Comparison of ENCODE assay signal across 25 mouse cellular contexts in genomic region chrX:93928379-93928778, GRCm38 (mm10). TPM values are rescaled to one million over a fixed set of nuclear protein-coding genes. Genes with fewer than 3 reads are reported as not detected.
DNase-seq lines count a peak whose midpoint lies in the region; ATAC-seq and TF ChIP-seq lines count a peak whose summit lies in the region.
"Had no signal": no experiment of that assay in that cellular context is flagged by ENCODE, and none has a peak within 500 bp of the region (broad histone marks: within the 10 kb centered on the region; RNA-seq: fewer than 3 reads in every experiment).

No protein-coding gene starts in this region.

- ATAC-seq in intestine, postnatal 0 days, result peak; percentile 94
- peak; percentile 57 for ATAC-seq in liver, postnatal 0 days
- ATAC-seq in forebrain, embryonic 12.5 days (ENCODE audit: low FRiP score), result no peak
- ATAC-seq: midbrain, embryonic 15.5 days; Patski had no signal

- H3K36me3 ChIP-seq in MEL (ENCODE audit: control insufficient read depth in 1 of 2, insufficient read depth in 2 of 2, low read length in 2 of 2), result peaks cover 0 to 14% of the 10 kb centered on the region in 2 experiments; a peak in 2 of 4 replicates
- H3K36me3 ChIP-seq in intestine, postnatal 0 days (ENCODE audit: control insufficient read depth, insufficient read depth), result no peaks in the 10 kb centered on the region
- H3K36me3 ChIP-seq in liver, postnatal 0 days (replicated peaks; ENCODE audit: insufficient read depth, low read length), result no peaks in the 10 kb centered on the region
- H3K36me3 ChIP-seq in forebrain, embryonic 12.5 days (replicated peaks), result no peaks in the 10 kb centered on the region
- H3K36me3 ChIP-seq: embryonic facial prominence, embryonic 13.5 days; forebrain, embryonic 10.5 days; heart, embryonic 12.5 days; lung, embryonic 15.5 days; midbrain, embryonic 15.5 days; neural tube, embryonic 15.5 days had no signal

- no peak for TF ChIP-seq POLR2A in MEL (IDR thresholded peaks at IDR 0.05; ENCODE audit: control insufficient read depth in 1 of 2, insufficient read depth in 1 of 2, low read depth in 1 of 2, low read length in 2 of 2, poor library complexity in 1 of 2)

- TF ChIP-seq CTCF in MEL (IDR thresholded peaks at IDR 0.05 in 2 of 3, conservative IDR thresholded peaks at IDR 0.05 in 1 of 3; ENCODE audit: control insufficient read depth in 1 of 3, insufficient read depth in 1 of 3, low read depth in 2 of 3, low read length in 3 of 3, poor library complexity in 1 of 3, severe bottlenecking in 1 of 3), result no peak
- TF ChIP-seq CTCF in intestine, postnatal 0 days (IDR thresholded peaks at IDR 0.05; ENCODE audit: low read depth), result no peak
- no peak for TF ChIP-seq CTCF in liver, postnatal 0 days (IDR thresholded peaks at IDR 0.05; ENCODE audit: low read depth)

- H3K4me2 ChIP-seq in intestine, postnatal 0 days (replicated peaks; ENCODE audit: low read depth), result no peak overlapping the region
- H3K4me2 ChIP-seq in liver, postnatal 0 days (ENCODE audit: low read depth, low read length), result peak overlapping the region; percentile 22; the same call in 1 of the 2 replicates
- no peak overlapping the region for H3K4me2 ChIP-seq in forebrain, embryonic 12.5 days
- H3K4me2 ChIP-seq: embryonic facial prominence, embryonic 13.5 days; heart, embryonic 12.5 days; hindbrain, embryonic 14.5 days; lung, embryonic 15.5 days; midbrain, embryonic 15.5 days; neural tube, embryonic 15.5 days had no signal

- H3K79me2 ChIP-seq in MEL (ENCODE audit: control insufficient read depth, insufficient read depth, low read length, poor library complexity), result no peaks in the 10 kb centered on the region

- H3K9ac ChIP-seq in MEL (ENCODE audit: control insufficient read depth, low read depth, low read length, poor library complexity, severe bottlenecking), result no peak overlapping the region
- no peak overlapping the region for H3K9ac ChIP-seq in intestine, postnatal 0 days (ENCODE audit: low read depth, low read length)
- no peak overlapping the region for H3K9ac ChIP-seq in liver, postnatal 0 days (replicated peaks)
- no peak overlapping the region for H3K9ac ChIP-seq in forebrain, embryonic 12.5 days
- H3K9ac ChIP-seq: embryonic facial prominence, embryonic 13.5 days; heart, embryonic 12.5 days; hindbrain, embryonic 14.5 days; lung, embryonic 15.5 days; midbrain, embryonic 15.5 days; neural tube, embryonic 15.5 days had no signal

- peak; percentile 24 for DNase-seq in 416B (ENCODE audit: low read depth)
- no peak for DNase-seq in MEL (ENCODE audit: low read depth, low spot score)
- no peak for DNase-seq in liver, postnatal 0 days
- DNase-seq in right cerebral cortex, postnatal 4 days, result no peak
- no peak for DNase-seq in gastrocnemius, postnatal 4 days (ENCODE audit: low spot score in 2 of 2)
- DNase-seq: adrenal gland, adult 8-10 months; cerebellum, adult 8-10 months; heart, adult 11 months; heart, postnatal 14 days; kidney, adult 11 months; kidney, postnatal 4 days; lung, postnatal 4 days; right cerebral cortex, postnatal 14 days had no signal

- no peaks in the 10 kb centered on the region; a peak in 1 of 4 replicates for H3K27me3 ChIP-seq in MEL (ENCODE audit: control insufficient read depth in 1 of 2, insufficient read depth in 2 of 2, low read length in 2 of 2)
- H3K27me3 ChIP-seq in intestine, postnatal 0 days (replicated peaks; ENCODE audit: control insufficient read depth, insufficient read depth, low read length), result no peaks in the 10 kb centered on the region
- no peaks in the 10 kb centered on the region for H3K27me3 ChIP-seq in liver, postnatal 0 days (ENCODE audit: insufficient read depth, low read length)
- H3K27me3 ChIP-seq in forebrain, embryonic 12.5 days, result peaks cover 4% of the 10 kb centered on the region; the same call in 1 of the 2 replicates
- H3K27me3 ChIP-seq: lung, embryonic 15.5 days; midbrain, embryonic 15.5 days; neural tube, embryonic 15.5 days had no signal

- H3K4me3 ChIP-seq in MEL (ENCODE audit: control insufficient read depth in 1 of 2, insufficient read depth in 1 of 2, low read depth in 2 of 2, low read length in 2 of 2), result peak overlapping the region; percentile 14 to 19; a peak in 2 of 4 replicates
- no peak overlapping the region for H3K4me3 ChIP-seq in intestine, postnatal 0 days (ENCODE audit: low read depth, low read length)
- H3K4me3 ChIP-seq in liver, postnatal 0 days (ENCODE audit: low read depth, low read length), result no peak overlapping the region
- H3K4me3 ChIP-seq in forebrain, embryonic 12.5 days (replicated peaks), result no peak overlapping the region
- H3K4me3 ChIP-seq: embryonic facial prominence, embryonic 13.5 days; forebrain, embryonic 10.5 days; heart, embryonic 12.5 days; lung, embryonic 15.5 days; midbrain, embryonic 15.5 days; neural tube, embryonic 15.5 days had no signal

- H3K27ac ChIP-seq in MEL (ENCODE audit: control insufficient read depth, low read depth, low read length), result peak overlapping the region; percentile 61
- H3K27ac ChIP-seq in intestine, postnatal 0 days (ENCODE audit: low read depth, low read length), result peak overlapping the region; percentile 66
- peak overlapping the region; percentile 12; the same call in 1 of the 2 replicates for H3K27ac ChIP-seq in liver, postnatal 0 days (ENCODE audit: low read depth)
- H3K27ac ChIP-seq in forebrain, embryonic 12.5 days, result no peak overlapping the region
- H3K27ac ChIP-seq: embryonic facial prominence, embryonic 13.5 days; forebrain, embryonic 10.5 days; hindbrain, embryonic 14.5 days; lung, embryonic 15.5 days; midbrain, embryonic 15.5 days; neural tube, embryonic 15.5 days had no signal

- WGBS in intestine, postnatal 0 days, result 38% methylated on average over 3 of the region's 3 CpGs
- WGBS in liver, postnatal 0 days (ENCODE audit: insufficient replicate concordance), result 56% methylated on average over 3 of the region's 3 CpGs
- 88% methylated on average over 3 of the region's 3 CpGs for WGBS in forebrain, embryonic 12.5 days

- H3K4me1 ChIP-seq in MEL (ENCODE audit: control insufficient read depth in 1 of 2, insufficient read depth in 2 of 2, low read length in 2 of 2), result peaks cover 4 to 13% of the 10 kb centered on the region in 2 experiments
- H3K4me1 ChIP-seq in intestine, postnatal 0 days (replicated peaks; ENCODE audit: control insufficient read depth, insufficient read depth, low read length), result no peaks in the 10 kb centered on the region
- peaks cover 5% of the 10 kb centered on the region; the same call in 1 of the 2 replicates for H3K4me1 ChIP-seq in liver, postnatal 0 days (ENCODE audit: insufficient read depth)
- H3K4me1 ChIP-seq in forebrain, embryonic 12.5 days, result no peaks in the 10 kb centered on the region
- H3K4me1 ChIP-seq: embryonic facial prominence, embryonic 13.5 days; forebrain, embryonic 10.5 days; heart, embryonic 12.5 days; lung, embryonic 15.5 days; midbrain, embryonic 15.5 days; neural tube, embryonic 15.5 days had no signal

- H3K9me3 ChIP-seq in MEL (replicated peaks; ENCODE audit: insufficient read depth, low read length), result no peaks in the 10 kb centered on the region
- H3K9me3 ChIP-seq in intestine, postnatal 0 days (ENCODE audit: control insufficient read depth), result no peaks in the 10 kb centered on the region
- H3K9me3 ChIP-seq in liver, postnatal 0 days (ENCODE audit: low read length), result no peaks in the 10 kb centered on the region
- H3K9me3 ChIP-seq in forebrain, embryonic 12.5 days, result no peaks in the 10 kb centered on the region
- H3K9me3 ChIP-seq: embryonic facial prominence, embryonic 13.5 days; heart, embryonic 12.5 days; lung, embryonic 15.5 days; midbrain, embryonic 15.5 days; neural tube, embryonic 15.5 days had no signal

- no peak for TF ChIP-seq EP300 in MEL (IDR thresholded peaks at IDR 0.05; ENCODE audit: low read depth in 1 of 2, low read length in 2 of 2)
- no peak for TF ChIP-seq EP300 in liver, postnatal 0 days (IDR thresholded peaks at IDR 0.05; ENCODE audit: low read depth)

- no peak for TF ChIP-seq RAD21 in MEL (IDR thresholded peaks at IDR 0.05; ENCODE audit: low read depth, low read length)

TF ChIP-seq in MEL, 35 proteins besides CTCF, POLR2A, EP300 and RAD21:
- TF ChIP-seq GATA1 (IDR thresholded peaks at IDR 0.05; ENCODE audit: low read depth, low read length), result no peak
- no peak for TF ChIP-seq ELF1 (IDR thresholded peaks at IDR 0.05; ENCODE audit: low read depth, low read length)
- no peak for TF ChIP-seq GABPA (IDR thresholded peaks at IDR 0.05; ENCODE audit: low read depth, low read length)
- TF ChIP-seq POLR2AphosphoS2 (IDR thresholded peaks at IDR 0.05; ENCODE audit: low read length), result no peak
- TF ChIP-seq E2F4 (IDR thresholded peaks at IDR 0.05; ENCODE audit: borderline replicate concordance, low read depth, low read length), result no peak
- TF ChIP-seq KAT2A (conservative IDR thresholded peaks at IDR 0.05; ENCODE audit: low read depth, low read length), result no peak
- no peak for TF ChIP-seq MAFK (IDR thresholded peaks at IDR 0.05; ENCODE audit: borderline replicate concordance, low read depth, low read length)
- TF ChIP-seq MYB (IDR thresholded peaks at IDR 0.05; ENCODE audit: low read depth, low read length), result no peak
- TF ChIP-seq ETS1 (IDR thresholded peaks at IDR 0.05; ENCODE audit: low read depth, low read length), result no peak

RNA-seq across cellular contexts. Expression of gene AU015836, which starts 40.1 kb away (rescaled TPM):
- total RNA-seq in MEL (2012; rRNA removed), result not detected in 2 replicates
- not detected for polyA plus RNA-seq in MEL (2012; ENCODE audit: insufficient read depth in 1 of 2, insufficient read length in 2 of 2, low read depth in 1 of 2, low replicate concordance in 2 of 2, missing spikeins in 1 of 2)
- polyA plus RNA-seq in intestine, postnatal 0 days (2015; fragmentation: Nextera tagmentation; extraction: Ambion mirVana), result 0.18 and 0.30 TPM in 2 replicates
- polyA plus RNA-seq in liver, postnatal 0 days (2015; fragmentation: Nextera tagmentation; extraction: Ambion mirVana), result 0.06 TPM in 1 of 2 replicates, not detected in the other
- not detected in 2 replicates for polyA plus RNA-seq in forebrain, embryonic 12.5 days (2016; fragmentation: Nextera tagmentation; extraction: Ambion mirVana)
- not detected for total RNA-seq in gastrocnemius, postnatal 4 days (2021)
- total RNA-seq: adrenal gland, adult 8-10 months; gastrocnemius, adult 18-20 months; heart, postnatal 14 days; layer of hippocampus, postnatal 14 days had no signal
- polyA plus RNA-seq: embryonic facial prominence, embryonic 13.5 days; forebrain, embryonic 10.5 days; heart, embryonic 12.5 days; hindbrain, embryonic 14.5 days; lung, embryonic 15.5 days; midbrain, embryonic 15.5 days; neural tube, embryonic 15.5 days; Patski had no signal

Comparison
In these comparisons a context has a peak if more than half of its experiments do, and no peak if none do; other contexts are left out.
1. H3K4me3 ChIP-seq: peak in MEL (2 of 2); none in intestine, postnatal 0 days (single experiment), liver, postnatal 0 days (single experiment) and forebrain, embryonic 12.5 days (single experiment).